15 mouse cellular contexts compared by ENCODE assay signal in the genomic region with DNA sequence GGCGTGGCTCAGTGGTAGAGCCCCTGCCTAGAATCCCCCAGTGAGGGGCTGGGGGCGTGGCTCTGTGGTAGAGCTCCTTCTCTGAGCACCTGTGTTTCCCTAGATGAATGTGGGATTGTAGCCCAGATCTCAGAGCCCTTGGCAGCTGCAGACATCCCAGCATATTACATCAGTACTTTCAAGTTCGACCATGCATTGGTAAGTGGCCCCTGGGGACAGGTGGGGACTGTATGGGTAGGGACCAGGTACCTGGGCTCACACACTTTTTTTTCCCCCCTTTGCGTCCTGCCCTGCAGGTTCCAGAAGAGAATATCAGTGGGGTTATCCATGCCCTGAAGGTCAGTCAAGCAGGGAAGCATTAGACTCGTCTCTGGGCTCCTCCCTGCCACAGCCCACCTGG.
"Had no signal": no experiment of that assay in that cellular context is flagged by ENCODE, and none has a peak within 500 bp of the region (broad histone marks: within the 10 kb centered on the region; RNA-seq: fewer than 3 reads in every experiment).

No protein-coding gene starts in this region.

- H3K36me3 ChIP-seq: stomach, embryonic 15.5 days had no signal

- DNase-seq: retina, postnatal 1 day; right cerebral cortex, adult 18-20 months; right cerebral cortex, postnatal 14 days; right cerebral cortex, postnatal 25 days; right cerebral cortex, postnatal 4 days; spleen, adult 18-20 months; thymus, adult 18-20 months; thymus, adult 2 months; thymus, postnatal 14 days; thymus, postnatal 25 days; thymus, postnatal 36 days; thymus, postnatal 4 days had no signal

- H3K4me1 ChIP-seq: neural tube, embryonic 15.5 days; stomach, embryonic 15.5 days had no signal

- H3K9ac ChIP-seq: neural tube, embryonic 15.5 days; stomach, embryonic 15.5 days had no signal

- H3K27ac ChIP-seq: neural tube, embryonic 15.5 days; stomach, embryonic 15.5 days; stomach, postnatal 0 days had no signal

- H3K27me3 ChIP-seq: neural tube, embryonic 15.5 days; stomach, embryonic 15.5 days had no signal

- H3K9me3 ChIP-seq: neural tube, embryonic 15.5 days; stomach, embryonic 15.5 days had no signal

- H3K4me2 ChIP-seq: neural tube, embryonic 15.5 days; stomach, embryonic 15.5 days had no signal

- H3K4me3 ChIP-seq: neural tube, embryonic 15.5 days; stomach, embryonic 15.5 days had no signal
